Mouse (Mus musculus) fibroblast of lung, adult 2 months (primary cell): ENCODE results near the gene Elk3.

ENCODE experiments used
- DNase-seq: peaks from one replicate; pipeline ENCODE4 v3.0.0-alpha.2; 2011; ENCODE audit warnings: low read depth

Gene Elk3

GRCm38 (mm10) chr10:93331543-93331942 is 20.6 kb upstream of the Elk3 start:
- no peak for DNase-seq

- DNase-seq = no peak
Measured at GRCm38 (mm10) chr10:93328321-93328720, 17.4 kb upstream of the Elk3 start.

- no peak for DNase-seq
Measured at GRCm38 (mm10) chr10:93327187-93327586, 16.3 kb upstream of the Elk3 start.

GRCm38 (mm10) chr10:93326741-93327100 is 15.8 kb upstream of the Elk3 start:
- DNase-seq = no peak

GRCm38 (mm10) chr10:93325804-93326740 is 15.1 kb upstream of the Elk3 start:
- DNase-seq = no peak

- no peak for DNase-seq
Measured at GRCm38 (mm10) chr10:93325369-93325768, 14.4 kb upstream of the Elk3 start.

- no peak for DNase-seq
Measured at GRCm38 (mm10) chr10:93324438-93324837, 13.5 kb upstream of the Elk3 start.

GRCm38 (mm10) chr10:93323659-93324058 is 12.7 kb upstream of the Elk3 start:
- DNase-seq = no peak

GRCm38 (mm10) chr10:93321763-93322162 is 10.8 kb upstream of the Elk3 start:
- DNase-seq = no peak

- no peak for DNase-seq
Measured at GRCm38 (mm10) chr10:93320148-93320547, 9.2 kb upstream of the Elk3 start.

GRCm38 (mm10) chr10:93319526-93320063 is 8.7 kb upstream of the Elk3 start:
- DNase-seq = no peak

GRCm38 (mm10) chr10:93316909-93317308 is 6.0 kb upstream of the Elk3 start:
- no peak for DNase-seq

GRCm38 (mm10) chr10:93311576-93311975 is 641 bp upstream of the Elk3 start:
- DNase-seq = no peak

GRCm38 (mm10) chr10:93309934-93310621 is 857 bp downstream of the Elk3 start:
- DNase-seq = no peak

GRCm38 (mm10) chr10:93309131-93309933 is 1.6 kb downstream of the Elk3 start:
- DNase-seq = peak; percentile 68

- no peak for DNase-seq
Measured at GRCm38 (mm10) chr10:93306367-93306766, 4.6 kb downstream of the Elk3 start.

- no peak for DNase-seq
Measured at GRCm38 (mm10) chr10:93305946-93306345, 5.0 kb downstream of the Elk3 start.

GRCm38 (mm10) chr10:93303231-93303630 is 7.7 kb downstream of the Elk3 start:
- no peak for DNase-seq

GRCm38 (mm10) chr10:93301831-93302230 is 9.1 kb downstream of the Elk3 start:
- DNase-seq = no peak

GRCm38 (mm10) chr10:93298208-93298607 is 12.7 kb downstream of the Elk3 start:
- DNase-seq = no peak

- no peak for DNase-seq
Measured at GRCm38 (mm10) chr10:93297774-93298173, 13.2 kb downstream of the Elk3 start.

GRCm38 (mm10) chr10:93294547-93295219 is 16.3 kb downstream of the Elk3 start:
- no peak for DNase-seq
